Mouse (Mus musculus) neural tube, embryonic 15.5 days (tissue): Measurements from ENCODE around the gene Cdca7l. TPM values are rescaled to one million over a fixed set of nuclear protein-coding genes. Genes with fewer than 3 reads are reported as not detected.

Source experiments
- ATAC-seq: fragments of 200-750 bp; cut with Nextera tagmentation; 2 replicates; pipeline ENCODE4 v1.8.0; 2017; ENCODE audit warnings: mild to moderate bottlenecking, moderate TSS enrichment, moderate library complexity; ENCODE audit not compliant: low FRiP score
- H3K27ac ChIP-seq: fragments of 300-500 bp; sonication (generic); replicated peaks from 2 replicates; pipeline ENCODE4 v1.5.1; 2015; ENCODE audit warnings: mild to moderate bottlenecking, inconsistent platforms
- H3K27me3 ChIP-seq: fragments of 300-500 bp; sonication (generic); replicated peaks from 2 replicates; pipeline ENCODE4 v1.6.1; 2015; ENCODE audit warnings: inconsistent platforms
- H3K36me3 ChIP-seq: fragments of 300-500 bp; sonication (generic); 2 replicates; pipeline ENCODE4 v1.6.1; 2015; ENCODE audit warnings: inconsistent platforms
- H3K4me1 ChIP-seq: fragments of 300-500 bp; sonication (generic); 2 replicates; pipeline ENCODE4 v1.6.1; 2015; ENCODE audit warnings: inconsistent platforms
- H3K4me2 ChIP-seq: fragments of 300-500 bp; sonication (generic); 2 replicates; pipeline ENCODE4 v1.6.1; 2015; ENCODE audit warnings: inconsistent platforms, mild to moderate bottlenecking, moderate library complexity
- H3K4me3 ChIP-seq: fragments of 300-500 bp; sonication (generic); replicated peaks from 2 replicates; pipeline ENCODE4 v1.5.1; 2015; ENCODE audit warnings: mild to moderate bottlenecking, inconsistent platforms
- H3K9ac ChIP-seq: fragments of 300-500 bp; sonication (generic); replicated peaks from 2 replicates; pipeline ENCODE4 v1.6.1; 2015; ENCODE audit warnings: mild to moderate bottlenecking, inconsistent platforms
- H3K9me3 ChIP-seq: fragments of 300-500 bp; sonication (generic); replicated peaks from 2 replicates; pipeline ENCODE4 v1.6.1; 2016; ENCODE audit warnings: inconsistent platforms
- WGBS: fragments of 180-500 bp; shearing (Covaris S2); methylation state at CpG from one replicate; pipeline ENCODE4 v1.1.7; 2015; ENCODE audit warnings: mixed read lengths; 5-methylcytosine and 5-hydroxymethylcytosine counted together
- polyA plus RNA-seq: library from polyadenylated mRNA; unstranded; fragments of >200 nt; fragmentation: Nextera tagmentation; extraction: Ambion mirVana; gene quantifications from 2 replicates; pipeline ENCODE4 v1.2.1, GENCODE M21; 2015

Cdca7l gene
- polyA plus RNA-seq, 1 experiment from 2014 or later: 4.3 TPM

DNA sequence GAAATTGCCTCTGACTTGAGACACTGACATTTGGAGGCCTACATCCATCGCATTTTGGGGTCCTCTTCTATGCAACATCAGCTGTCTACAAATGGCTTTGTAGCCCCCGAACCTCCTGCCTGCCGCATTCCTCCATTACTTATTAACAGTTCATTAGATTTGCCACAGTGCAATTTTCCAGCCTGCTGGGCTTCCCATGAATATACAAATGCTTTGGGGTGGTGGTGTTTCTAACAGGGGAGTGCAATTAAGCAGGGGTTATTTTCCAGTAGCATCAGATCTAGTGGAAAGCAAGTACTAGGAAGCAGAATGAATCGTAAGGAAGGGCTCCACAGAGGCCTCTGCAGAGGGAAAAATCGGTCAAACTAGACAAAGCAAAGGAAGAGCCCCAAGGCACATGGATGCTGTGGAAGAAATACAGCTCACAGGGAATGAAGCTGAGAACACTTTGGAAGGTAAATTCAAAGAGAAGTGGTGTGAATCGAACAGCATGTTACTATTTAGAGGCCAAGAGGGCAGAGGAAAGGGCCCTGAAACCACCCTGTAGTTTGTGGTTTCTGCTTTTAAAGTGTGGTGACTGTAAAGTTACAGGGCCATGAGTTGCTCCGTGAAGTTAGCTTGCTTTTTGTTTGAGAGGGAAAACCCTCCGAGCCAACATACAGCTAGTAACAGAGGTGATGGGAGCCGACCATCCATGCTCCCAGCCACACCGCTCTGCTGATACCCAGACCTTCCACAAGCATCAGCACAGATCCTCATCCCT, 111.9 kb downstream of the Cdca7l start:
- Histone ChIP-seq H3K27ac (no peak overlapping the region), H3K9ac (no peak overlapping the region), H3K9me3 (no peaks in the 10 kb centered on the region), H3K4me2 (no peak overlapping the region), H3K4me3 (no peak overlapping the region), H3K4me1 (peaks cover 5% of the 10 kb centered on the region; the same call in 1 of the 2 replicates), H3K27me3 (no peaks in the 10 kb centered on the region), H3K36me3 (no peaks in the 10 kb centered on the region)
- ATAC-seq: 0 out of 2 replicates have a peak, but pooled peaks have one; percentile 38
- 27% methylated on average over 10 of the region's 10 CpGs for WGBS
